Mouse (Mus musculus) kidney, adult 11 months (tissue): ENCODE results near the gene Abcb8.
A peak's percentile ranks its signal among the peaks of the same experiment; 100 is the strongest.
"Not testable (repeated sequence)": the region's sequence is repeated elsewhere in the genome, so short reads cannot be mapped to it uniquely, and the experiment has no call there.

ENCODE experiments used
- DNase-seq: peaks from one replicate; pipeline ENCODE4 v3.0.0; 2022

Gene Abcb8

GRCm38 (mm10) chr5:24369767-24370166 is 23.7 kb upstream of the Abcb8 start:
- no peak for DNase-seq

GRCm38 (mm10) chr5:24373807-24374206 is 19.7 kb upstream of the Abcb8 start:
- no peak for DNase-seq

DNA sequence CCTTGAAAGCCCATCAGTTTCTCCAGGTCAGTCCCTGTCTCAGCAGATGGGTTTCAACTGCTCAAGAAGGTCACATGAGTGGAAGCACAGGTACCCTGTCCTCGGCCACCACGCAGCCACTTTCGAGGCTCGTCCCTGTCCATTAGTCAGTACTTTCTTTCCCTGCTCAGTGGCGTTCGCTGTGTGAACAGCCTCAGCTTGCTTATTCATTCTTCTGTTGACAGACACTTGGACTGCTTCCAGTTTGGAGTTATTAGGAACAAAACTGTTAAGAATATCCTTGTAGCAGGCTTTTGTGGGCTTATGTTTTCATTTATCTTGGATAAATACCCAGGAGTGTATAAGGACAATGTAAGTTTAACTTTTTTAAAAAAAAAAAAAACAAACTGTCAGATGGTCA is 19.2 kb upstream of the Abcb8 start:
- no peak for DNase-seq

DNA sequence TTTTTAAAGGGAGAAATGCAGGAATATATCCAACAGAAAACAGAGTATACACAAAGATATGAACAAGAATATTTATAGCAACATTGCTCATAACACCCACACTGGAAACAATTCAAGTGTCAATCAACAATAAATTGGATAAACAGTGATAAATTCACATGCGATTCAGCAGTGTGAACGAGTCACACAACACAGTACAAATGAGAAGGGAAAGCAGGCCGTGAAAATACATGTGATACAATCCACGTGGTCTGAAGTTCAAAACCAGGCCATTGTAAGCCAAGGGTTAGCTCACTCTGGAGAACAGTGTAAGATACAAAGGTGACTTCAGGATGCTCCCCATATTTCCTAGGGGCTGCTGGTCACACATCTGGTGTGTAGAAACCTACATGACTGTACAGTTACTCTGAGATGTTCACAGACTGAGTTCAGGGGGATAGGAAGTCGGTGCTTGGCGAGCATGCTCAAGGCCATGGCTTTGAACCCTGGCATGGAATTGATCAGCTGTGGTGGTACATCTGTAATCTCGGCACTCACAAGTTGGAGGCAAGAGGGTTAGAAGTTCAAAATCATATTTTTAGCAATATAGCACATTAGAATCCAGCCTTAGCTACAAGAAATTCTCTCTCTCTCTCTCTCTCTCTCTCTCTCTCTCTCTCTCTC is 18.7 kb upstream of the Abcb8 start:
- DNase-seq: no peak

DNA sequence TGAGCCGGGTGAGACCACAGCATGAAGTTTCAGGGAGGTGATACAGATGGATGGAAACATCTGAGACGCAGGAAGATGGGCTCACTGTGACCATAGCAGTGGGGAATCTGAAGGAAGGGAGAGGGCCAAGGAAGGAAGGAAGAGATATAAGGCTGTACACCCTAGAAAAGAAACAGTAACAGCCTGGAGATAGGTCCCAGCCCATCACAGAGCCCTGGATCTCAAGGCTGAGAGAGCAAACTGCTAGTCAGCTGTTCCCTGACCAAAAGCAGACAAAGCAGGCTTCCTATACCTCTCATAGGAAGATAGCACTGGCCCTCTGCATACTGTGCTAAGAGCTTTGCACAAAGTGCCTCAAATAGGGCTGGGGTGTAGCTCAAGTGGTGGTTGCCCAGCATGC is 14.8 kb upstream of the Abcb8 start:
- no peak for DNase-seq

DNA sequence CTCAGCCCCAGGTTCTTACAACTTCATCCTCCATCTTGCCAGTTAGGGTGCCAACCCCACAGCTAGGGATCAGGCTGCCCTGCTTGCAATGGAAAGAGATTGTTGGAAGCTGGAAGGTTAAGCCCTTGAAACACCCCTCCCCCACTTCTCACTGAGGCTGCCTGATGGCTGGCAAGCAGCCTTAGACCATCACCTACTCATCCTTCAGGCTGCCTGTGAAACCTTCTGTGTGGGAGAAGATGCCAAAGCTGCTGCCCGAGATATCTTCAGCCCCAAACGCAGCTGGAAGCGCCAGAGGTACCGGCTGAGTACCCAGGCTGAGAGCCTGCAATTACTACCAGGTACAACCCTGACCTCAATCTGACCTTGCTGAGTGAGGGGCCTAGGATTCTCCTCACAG is 14.0 kb upstream of the Abcb8 start:
- DNase-seq: no peak

DNA sequence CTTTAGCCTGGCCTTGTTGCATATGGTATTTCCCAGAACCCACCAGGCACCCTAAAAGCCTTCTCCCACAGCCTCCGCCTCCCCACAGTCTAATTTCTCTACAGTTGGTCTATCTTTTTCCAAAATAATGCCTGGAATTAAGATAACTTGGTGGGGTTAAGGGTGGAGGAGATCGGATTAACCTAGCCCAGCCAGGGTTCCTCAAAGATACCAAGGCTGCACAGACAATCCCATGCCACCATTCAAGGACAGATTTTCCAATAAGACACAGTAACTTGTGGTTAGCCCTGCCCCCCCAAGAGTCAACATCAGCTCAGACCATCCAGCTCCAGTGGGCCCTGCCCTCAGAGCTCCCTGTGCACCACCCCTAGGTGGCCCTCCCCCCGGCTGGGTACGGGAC is 13.0 kb upstream of the Abcb8 start:
- DNase-seq: no peak

GRCm38 (mm10) chr5:24381486-24381885 is 12.0 kb upstream of the Abcb8 start:
- DNase-seq: no peak

DNA sequence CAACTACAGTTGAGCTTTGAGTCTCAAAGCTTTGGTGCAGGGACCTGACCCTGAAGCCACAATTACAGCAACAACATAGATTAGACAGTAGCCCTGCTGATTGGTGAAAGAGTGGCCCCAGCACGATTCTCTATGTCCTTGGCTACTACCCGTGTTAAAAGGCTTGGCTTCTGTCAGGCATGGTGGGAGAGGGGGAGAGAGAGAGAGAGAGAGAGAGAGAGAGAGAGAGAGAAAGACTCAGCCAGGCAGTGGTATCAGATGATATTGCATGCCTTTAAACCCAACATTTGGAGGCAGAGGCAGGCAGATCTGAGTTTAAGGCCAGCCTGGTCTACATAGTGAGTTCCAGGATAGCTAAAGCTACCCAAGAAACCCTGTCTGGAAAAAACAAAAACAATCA is 11.5 kb upstream of the Abcb8 start:
- no peak for DNase-seq

GRCm38 (mm10) chr5:24383026-24383859 is 10.2 kb upstream of the Abcb8 start:
- peak; percentile 87 for DNase-seq

DNA sequence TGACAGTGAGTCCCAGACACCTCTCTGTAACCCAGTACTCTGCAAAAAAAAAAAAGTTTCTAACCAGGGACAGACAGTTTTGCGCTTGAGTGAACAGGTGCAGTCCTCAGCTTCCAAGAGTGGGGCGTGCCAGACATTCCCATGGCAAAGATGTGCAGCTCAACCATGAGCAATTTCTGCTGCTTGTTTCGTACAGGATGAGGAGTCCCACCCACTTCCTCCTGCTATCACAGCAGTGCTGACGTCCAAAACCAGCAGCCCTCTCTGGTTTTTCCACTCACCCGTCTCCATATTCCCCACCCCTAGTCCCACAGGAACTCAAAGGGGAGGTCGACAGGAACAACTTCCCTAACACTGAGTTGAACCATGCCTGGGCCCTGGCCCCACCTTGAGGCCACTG is 9.1 kb upstream of the Abcb8 start:
- DNase-seq: peak; percentile 54

GRCm38 (mm10) chr5:24385374-24385773 is 8.1 kb upstream of the Abcb8 start:
- DNase-seq: no peak

DNA sequence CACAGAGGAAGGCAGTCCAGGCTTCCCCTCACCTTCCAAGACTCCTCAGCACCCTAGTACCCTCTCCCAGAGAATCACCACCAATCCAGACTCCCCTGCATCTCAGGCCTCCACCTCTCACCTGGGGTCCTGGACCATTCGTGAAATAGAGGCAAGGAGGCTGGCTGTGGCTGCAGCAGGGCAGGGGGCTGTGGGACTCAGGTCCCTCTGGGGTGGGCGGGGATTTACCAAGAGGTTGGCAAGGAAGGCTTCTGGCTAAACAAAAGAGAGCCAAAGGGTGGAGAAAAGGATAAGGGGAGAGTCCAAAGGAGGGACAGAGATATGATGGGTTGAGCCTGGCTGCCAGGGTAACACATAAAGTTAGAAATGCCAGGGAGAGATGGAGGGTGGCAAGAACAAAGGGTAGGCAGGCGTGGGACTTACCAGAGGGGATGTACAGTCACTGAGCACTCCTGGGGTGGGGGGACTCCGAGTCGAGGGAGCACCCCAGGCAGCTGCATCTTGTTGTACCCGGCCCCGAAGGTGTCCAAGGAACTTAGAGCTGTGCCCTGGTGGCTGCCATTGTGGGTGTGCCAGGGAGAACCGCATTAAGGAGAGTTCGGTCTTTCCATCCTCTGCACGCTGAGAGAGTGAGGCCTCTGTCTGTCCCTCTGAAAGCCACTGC is 7.4 kb upstream of the Abcb8 start:
- no peak for DNase-seq

- DNase-seq: peak; percentile 72
Measured at GRCm38 (mm10) chr5:24387264-24388241, 5.9 kb upstream of the Abcb8 start.

DNA sequence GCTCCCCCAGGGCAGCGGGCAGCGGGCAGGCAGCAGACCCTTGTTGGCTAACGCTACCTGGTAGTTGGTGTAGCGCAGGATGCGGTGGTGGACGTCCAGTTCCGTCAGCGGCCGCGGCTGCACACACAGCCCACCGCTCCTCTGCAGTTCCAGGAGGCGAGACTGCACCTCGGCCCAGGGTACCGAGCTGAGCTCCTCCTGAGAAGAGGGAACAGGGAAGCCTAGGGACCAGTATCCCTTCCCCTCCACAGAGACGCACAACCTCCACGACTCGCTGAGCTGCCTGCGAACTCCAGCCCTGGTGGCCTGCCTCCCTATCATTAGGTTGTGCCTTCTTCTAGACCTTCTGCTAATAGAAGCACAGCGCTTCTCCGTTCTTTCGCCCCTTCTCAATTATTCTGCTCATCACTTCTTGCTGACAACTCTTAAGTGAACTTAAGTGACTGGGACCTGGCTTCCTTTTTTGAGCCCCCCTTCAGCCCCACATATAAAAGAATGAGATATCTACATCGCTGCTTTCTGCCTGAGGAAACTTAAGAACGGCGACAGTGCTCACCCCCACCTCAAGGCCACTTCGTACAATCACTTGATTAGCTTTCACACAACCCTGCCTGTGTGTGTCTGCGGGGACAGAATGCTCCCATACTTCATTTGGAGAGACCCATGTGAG is 5.1 kb upstream of the Abcb8 start:
- no peak for DNase-seq

DNA sequence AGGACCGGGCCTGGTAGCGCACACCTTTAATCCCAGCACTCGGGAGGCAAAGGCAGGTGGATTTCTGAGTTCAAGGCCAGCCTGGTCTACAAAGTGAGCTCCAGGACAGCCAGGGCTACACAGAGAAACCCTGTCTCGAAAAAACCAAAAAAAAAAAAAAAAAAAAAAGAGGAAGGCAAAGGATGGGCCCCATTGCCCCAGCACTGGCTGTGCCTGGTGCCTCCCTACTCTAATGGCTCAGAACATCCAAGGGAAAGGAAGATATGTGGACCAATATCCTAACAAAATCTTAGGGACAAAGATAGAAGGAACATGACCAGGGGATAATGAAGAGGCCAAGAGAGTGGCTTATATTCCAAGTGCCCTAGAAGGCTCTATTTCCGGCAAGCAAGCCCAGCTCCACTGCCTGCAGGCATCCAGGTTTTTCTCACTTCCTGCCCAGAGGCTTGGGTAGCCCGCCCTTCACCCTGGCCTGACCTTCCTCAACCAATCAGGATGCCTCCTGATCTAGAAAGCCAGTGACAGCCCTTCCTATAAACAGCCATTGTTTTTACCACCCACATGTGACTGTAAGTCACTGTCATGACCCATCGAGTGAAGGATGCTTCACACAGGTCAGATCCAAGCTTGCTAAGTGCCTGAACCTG is 4.3 kb upstream of the Abcb8 start:
- DNase-seq: peak; percentile 32

DNA sequence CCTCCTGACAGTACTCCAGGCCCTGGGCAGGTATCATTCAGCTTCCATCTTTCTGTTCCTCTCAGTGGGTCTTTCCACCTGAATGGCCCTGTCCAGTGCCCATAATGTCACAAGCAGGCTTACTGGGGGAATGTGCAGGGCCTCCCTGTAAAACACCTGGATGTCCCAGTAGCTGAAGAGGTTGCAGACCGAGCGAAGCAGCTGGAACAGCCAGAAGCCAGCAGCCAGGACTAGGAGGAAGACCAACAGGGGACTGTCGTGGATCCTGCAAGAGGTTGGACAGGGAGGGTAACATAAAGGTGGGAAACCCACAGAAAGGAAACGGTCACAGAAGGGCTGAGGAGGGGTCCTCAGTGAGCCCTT is 3.8 kb upstream of the Abcb8 start:
- DNase-seq: no peak

DNA sequence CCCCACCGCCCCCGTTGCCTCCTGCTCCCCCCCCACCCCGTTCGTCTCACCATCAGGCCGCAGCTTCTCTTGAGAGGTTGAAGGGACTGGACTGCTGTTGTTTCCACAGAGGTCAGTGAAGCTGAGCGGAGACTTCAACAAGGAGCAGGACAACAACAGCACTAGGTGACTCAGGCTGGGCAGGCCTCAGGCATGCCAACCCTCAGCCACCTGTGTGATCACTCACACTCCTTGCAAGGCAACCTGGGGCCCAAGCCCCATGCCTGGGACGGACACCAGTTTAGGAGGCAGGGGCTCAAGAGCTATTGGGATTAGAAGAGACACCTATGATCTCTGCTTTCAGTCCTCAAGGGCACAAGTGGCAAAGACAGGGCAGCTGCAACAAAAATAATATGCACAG is 1.6 kb upstream of the Abcb8 start, which contains the start of gene Atg9b:
Gene Atg9b, minus strand, starts transcription at position 280 of the 400 bp plus-strand sequence.
- no peak for DNase-seq

GRCm38 (mm10) chr5:24392724-24393123 is 739 bp upstream of the Abcb8 start:
- DNase-seq: peak; percentile 27

DNA sequence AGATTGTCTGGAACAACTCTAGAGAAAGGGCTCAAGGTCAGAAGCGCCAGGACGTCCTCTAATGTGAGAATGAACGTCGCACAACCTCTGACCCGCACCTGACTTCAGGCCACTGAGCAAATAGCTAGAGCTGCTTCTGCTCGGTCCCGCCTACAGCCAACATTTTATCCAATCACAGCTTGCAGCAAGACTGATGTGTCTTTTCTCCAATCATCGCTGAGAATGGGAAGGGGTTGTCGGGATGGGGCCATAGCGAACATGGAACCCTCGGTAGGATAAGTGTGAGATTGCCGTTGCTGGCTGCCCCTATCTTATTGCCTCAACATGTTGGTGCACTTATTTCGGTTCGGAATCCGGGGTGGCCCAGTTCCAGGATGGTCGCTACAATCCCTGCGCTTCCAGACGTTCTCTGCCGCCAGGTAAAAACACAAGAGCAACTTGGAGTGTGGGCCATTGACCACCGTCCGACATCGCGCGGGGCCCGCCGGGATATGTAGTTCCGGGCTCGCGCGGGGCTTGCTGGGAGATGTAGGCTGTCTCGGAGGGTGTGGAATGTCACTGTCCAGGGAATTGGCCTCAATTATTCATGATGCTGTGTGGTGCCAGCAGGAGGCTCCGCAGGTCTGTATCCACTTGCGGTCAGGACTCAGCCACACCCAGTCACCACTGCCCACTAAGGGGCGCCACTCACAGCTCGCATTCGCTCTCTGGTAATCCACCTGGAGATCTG is 867 bp downstream of the Abcb8 start:
- peak; percentile 98 for DNase-seq

DNA sequence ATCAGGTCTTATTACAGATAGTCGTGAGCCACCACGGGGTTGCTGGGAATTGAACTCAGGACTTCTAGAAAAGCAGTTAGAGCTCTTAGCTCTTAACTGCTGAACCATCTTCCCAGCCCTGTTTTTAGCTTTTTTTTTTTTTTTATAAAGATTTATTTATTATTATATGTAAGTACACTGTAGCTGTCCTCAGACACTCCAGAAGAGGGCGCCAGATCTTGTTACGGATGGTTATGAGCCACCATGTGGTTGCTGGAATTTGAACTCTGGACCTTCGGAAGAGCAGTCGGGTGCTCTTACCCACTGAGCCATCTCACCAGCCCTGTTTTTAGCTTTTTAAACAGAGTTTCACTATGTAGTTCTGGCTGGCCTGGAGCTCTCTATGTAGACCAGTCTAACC is 2.8 kb downstream of the Abcb8 start:
- DNase-seq: not testable (repeated sequence)
